30 mouse cellular contexts compared by ENCODE assay signal in the genomic region with DNA sequence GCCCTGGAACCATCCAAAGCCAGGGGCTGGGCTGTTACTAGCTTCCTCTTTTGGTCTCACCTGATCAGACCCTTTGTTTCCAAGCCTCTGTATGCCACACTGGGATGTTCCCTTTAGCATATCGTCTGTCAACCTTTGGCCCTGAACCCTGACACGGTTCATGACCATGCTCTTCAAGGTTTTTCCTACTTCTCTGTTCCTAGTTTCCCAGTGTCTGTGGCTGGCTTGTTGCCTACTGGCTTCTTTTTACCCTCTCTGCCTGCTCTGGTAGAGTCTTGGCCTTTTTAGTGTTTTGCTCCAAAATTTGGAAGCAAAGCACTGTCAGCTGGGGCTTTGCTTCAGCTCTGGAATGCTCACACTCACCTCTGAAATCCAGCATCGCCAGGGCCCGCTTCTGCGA. TPM values are rescaled to one million over a fixed set of nuclear protein-coding genes. Genes with fewer than 3 reads are reported as not detected.
A peak's percentile ranks its signal among the peaks of the same experiment; 100 is the strongest.
DNase-seq lines count a peak whose midpoint lies in the region; ATAC-seq lines count a peak whose summit lies in the region.
"Had no signal": no experiment of that assay in that cellular context is flagged by ENCODE, and none has a peak within 500 bp of the region (broad histone marks: within the 10 kb centered on the region; RNA-seq: fewer than 3 reads in every experiment).

No protein-coding gene starts in this region.

- DNase-seq in adrenal gland, postnatal 25 days: peak; percentile 10
- DNase-seq in adrenal gland, postnatal 14 days: no peak
- peak; percentile 26 for DNase-seq in gastrocnemius, postnatal 25 days
- no peak for DNase-seq in gastrocnemius, adult 8-10 months (ENCODE audit: low spot score in 2 of 2)
- DNase-seq in kidney, postnatal 10 days: no peak
- DNase-seq in limb, embryonic 10.5 days (ENCODE audit: low spot score): no peak
- DNase-seq in left cerebral cortex, postnatal 14 days (ENCODE audit: low spot score in 2 of 2): no peak
- DNase-seq: adrenal gland, postnatal 10 days; cerebellum, adult 8-10 months; cerebellum, postnatal 36 days; gastrocnemius, postnatal 36 days; heart, postnatal 14 days; kidney, adult 11 months; layer of hippocampus, adult 9-11 months; liver, postnatal 0 days; lung, postnatal 36 days; right cerebral cortex, adult 18-20 months; spleen, adult 18-20 months; thymus, postnatal 25 days had no signal

- no peak overlapping the region for H3K27ac ChIP-seq in kidney, embryonic 14.5 days (ENCODE audit: low read depth, low read length)
- 0 out of 2 replicates have a peak overlapping the region, but pooled peaks have one; percentile 11 for H3K27ac ChIP-seq in limb, embryonic 10.5 days
- H3K27ac ChIP-seq: embryonic facial prominence, embryonic 12.5 days; forebrain, embryonic 15.5 days; hindbrain, embryonic 15.5 days; limb, embryonic 13.5 days; midbrain, embryonic 12.5 days; neural tube, embryonic 12.5 days had no signal

- H3K4me3 ChIP-seq in kidney, embryonic 14.5 days (ENCODE audit: low read length): no peak overlapping the region
- no peak overlapping the region for H3K4me3 ChIP-seq in limb, embryonic 10.5 days
- H3K4me3 ChIP-seq: embryonic facial prominence, embryonic 12.5 days; forebrain, embryonic 15.5 days; hindbrain, embryonic 10.5 days; hindbrain, embryonic 15.5 days; limb, embryonic 13.5 days; midbrain, embryonic 12.5 days; myocyte; neural tube, embryonic 12.5 days had no signal

- H3K9me3 ChIP-seq in kidney, embryonic 14.5 days (ENCODE audit: control insufficient read depth, low read length): no peaks in the 10 kb centered on the region
- H3K9me3 ChIP-seq in limb, embryonic 10.5 days (replicated peaks): no peaks in the 10 kb centered on the region
- H3K9me3 ChIP-seq: embryonic facial prominence, embryonic 12.5 days; forebrain, embryonic 15.5 days; hindbrain, embryonic 10.5 days; hindbrain, embryonic 15.5 days; limb, embryonic 13.5 days; midbrain, embryonic 12.5 days; neural tube, embryonic 12.5 days had no signal

- WGBS in kidney, embryonic 14.5 days: 67% methylated on average over 5 of the region's 5 CpGs
- WGBS in limb, embryonic 10.5 days: 88% methylated on average over 5 of the region's 5 CpGs

- ATAC-seq in kidney, embryonic 14.5 days (ENCODE audit: low FRiP score, low TSS enrichment): peak; percentile 43; the same call in 1 of the 2 replicates
- ATAC-seq: forebrain, embryonic 15.5 days; inflammation-experienced regulatory T-cells, adult 6 months; liver, postnatal 0 days had no signal

- peaks cover 6% of the 10 kb centered on the region; the same call in 1 of the 2 replicates for H3K4me1 ChIP-seq in kidney, embryonic 14.5 days (ENCODE audit: control insufficient read depth, insufficient read depth, low read length)
- H3K4me1 ChIP-seq in limb, embryonic 10.5 days: peaks cover 22% of the 10 kb centered on the region
- H3K4me1 ChIP-seq: embryonic facial prominence, embryonic 12.5 days; limb, embryonic 13.5 days had no signal

- H3K9ac ChIP-seq in kidney, embryonic 14.5 days (ENCODE audit: low read depth, low read length): no peak overlapping the region
- H3K9ac ChIP-seq: embryonic facial prominence, embryonic 12.5 days; forebrain, embryonic 15.5 days; hindbrain, embryonic 15.5 days; limb, embryonic 13.5 days; liver, postnatal 0 days; midbrain, embryonic 12.5 days; neural tube, embryonic 12.5 days had no signal

- intact Hi-C loops in left cerebral cortex, postnatal 14 days (cut with DNase I): loop anchor here (5.0 to 10.0 kb wide), 2 partner anchors 362 to 574 kb away; no protein-coding TSS in a partner anchor

- no peaks in the 10 kb centered on the region for H3K27me3 ChIP-seq in kidney, embryonic 14.5 days (ENCODE audit: control insufficient read depth, insufficient read depth, low read length)
- no peaks in the 10 kb centered on the region for H3K27me3 ChIP-seq in limb, embryonic 10.5 days (ENCODE audit: low read depth, poor library complexity, severe bottlenecking)
- H3K27me3 ChIP-seq: embryonic facial prominence, embryonic 12.5 days; forebrain, embryonic 15.5 days; hindbrain, embryonic 15.5 days; limb, embryonic 13.5 days; midbrain, embryonic 12.5 days; neural tube, embryonic 12.5 days had no signal

- H3K36me3 ChIP-seq in kidney, embryonic 14.5 days (ENCODE audit: control insufficient read depth, insufficient read depth, low read length): no peaks in the 10 kb centered on the region
- no peaks in the 10 kb centered on the region for H3K36me3 ChIP-seq in limb, embryonic 10.5 days
- H3K36me3 ChIP-seq: embryonic facial prominence, embryonic 12.5 days; forebrain, embryonic 15.5 days; hindbrain, embryonic 10.5 days; hindbrain, embryonic 15.5 days; limb, embryonic 13.5 days; midbrain, embryonic 12.5 days; neural tube, embryonic 12.5 days had no signal

- H3K4me2 ChIP-seq in kidney, embryonic 14.5 days (replicated peaks; ENCODE audit: low read depth, low read length): no peak overlapping the region
- H3K4me2 ChIP-seq: embryonic facial prominence, embryonic 12.5 days; forebrain, embryonic 15.5 days; hindbrain, embryonic 15.5 days; limb, embryonic 13.5 days; liver, embryonic 11.5 days; midbrain, embryonic 12.5 days; neural tube, embryonic 12.5 days had no signal

RNA-seq across cellular contexts. Expression of gene Cgnl1, which starts 59.0 kb away (rescaled TPM):
- 82.3 and 91.2 TPM in 2 replicates for total RNA-seq in adrenal gland, postnatal 25 days (2021)
- 64.8 and 67.3 TPM in 2 replicates for total RNA-seq in adrenal gland, postnatal 14 days (2021)
- total RNA-seq in gastrocnemius, postnatal 25 days (2021): 10 to 100 TPM in 1 of 2 experiments, 1 to 10 TPM in 1; 6.6 to 12.2 TPM
- total RNA-seq in gastrocnemius, adult 8-10 months (2022): 1 to 10 TPM; 2.8 to 5.4 (median 3.9) TPM
- 19.3 and 24.2 TPM in 2 replicates for polyA plus RNA-seq in kidney, embryonic 14.5 days (2014; fragmentation: Nextera tagmentation; extraction: Ambion mirVana)
- polyA plus RNA-seq in limb, embryonic 10.5 days (2016; fragmentation: Nextera tagmentation; extraction: Ambion mirVana): 7.4 and 8.9 TPM in 2 replicates
- total RNA-seq in left cerebral cortex, postnatal 14 days (2021): 10 to 100 TPM; 12.1 to 12.8 TPM
- polyA plus RNA-seq: inflammation-experienced regulatory T-cells, adult 6 months had no signal

Comparison
In these comparisons a context has a peak if more than half of its experiments do, and no peak if none do; other contexts are left out.
1. DNase-seq: peak in adrenal gland, postnatal 25 days (single experiment) and gastrocnemius, postnatal 25 days (single experiment); none in adrenal gland, postnatal 14 days (single experiment), gastrocnemius, adult 8-10 months (0 of 2), kidney, postnatal 10 days (single experiment), limb, embryonic 10.5 days (single experiment) and left cerebral cortex, postnatal 14 days (0 of 2).